Mouse (Mus musculus) hindbrain, embryonic 15.5 days (tissue): ENCODE results near the gene Gm27021. TPM values are rescaled to one million over a fixed set of nuclear protein-coding genes. Genes with fewer than 3 reads are reported as not detected.
A peak's percentile ranks its signal among the peaks of the same experiment; 100 is the strongest.

Experiments
- ATAC-seq: fragments of 200-750 bp; cut with Nextera tagmentation; 2 replicates; pipeline ENCODE4 v1.8.0; 2017; ENCODE audit warnings: low read depth, moderate number of reproducible peaks, moderate TSS enrichment; ENCODE audit not compliant: low FRiP score
- H3K27ac ChIP-seq: fragments of 300-500 bp; sonication (generic); replicated peaks from 2 replicates; pipeline ENCODE4 v1.5.1; 2015; ENCODE audit warnings: mild to moderate bottlenecking, inconsistent platforms
- H3K27me3 ChIP-seq: fragments of 300-500 bp; sonication (generic); 2 replicates; pipeline ENCODE4 v1.6.1; 2015; ENCODE audit warnings: control low read depth, inconsistent platforms
- H3K36me3 ChIP-seq: fragments of 300-500 bp; sonication (generic); 2 replicates; pipeline ENCODE4 v1.6.1; 2015; ENCODE audit warnings: control low read depth, inconsistent platforms
- H3K4me1 ChIP-seq: fragments of 300-500 bp; sonication (generic); replicated peaks from 2 replicates; pipeline ENCODE4 v1.6.1; 2015; ENCODE audit warnings: control low read depth, inconsistent platforms
- H3K4me2 ChIP-seq: fragments of 300-500 bp; sonication (generic); 2 replicates; pipeline ENCODE4 v1.6.1; 2015; ENCODE audit warnings: moderate library complexity, mild to moderate bottlenecking, inconsistent platforms
- H3K4me3 ChIP-seq: fragments of 300-500 bp; sonication (generic); 2 replicates; pipeline ENCODE4 v1.5.1; 2015; ENCODE audit warnings: mild to moderate bottlenecking, inconsistent platforms
- H3K9ac ChIP-seq: fragments of 300-500 bp; sonication (generic); 2 replicates; pipeline ENCODE4 v1.6.1; 2015; ENCODE audit warnings: inconsistent platforms
- H3K9me3 ChIP-seq: fragments of 300-500 bp; sonication (generic); 2 replicates; pipeline ENCODE4 v1.6.1; 2016; ENCODE audit warnings: control low read depth, inconsistent platforms
- WGBS: fragments of 180-500 bp; shearing (Covaris S2); methylation state at CpG from one replicate; pipeline ENCODE4 v1.1.7; 2015; 5-methylcytosine and 5-hydroxymethylcytosine counted together
- polyA plus RNA-seq: library from polyadenylated mRNA; unstranded; fragments of >200 nt; fragmentation: Nextera tagmentation; extraction: Ambion mirVana; gene quantifications from 2 replicates; pipeline ENCODE4 v1.2.1, GENCODE M21; 2015

Gm27021 gene
- polyA plus RNA-seq, 1 experiment from 2014 or later = 5.9 TPM

GRCm38 (mm10) chr8:120585521-120585920 is 82.4 kb downstream of the Gm27021 start:
- no peak for ATAC-seq
- Histone ChIP-seq H3K4me3 (no peak overlapping the region), H3K4me1 (peaks cover 12% of the 10 kb centered on the region), H3K36me3 (0 out of 2 replicates have a peak, but pooled peaks cover 3% of the 10 kb centered on the region), H3K4me2 (no peak overlapping the region), H3K27ac (no peak overlapping the region), H3K9ac (no peak overlapping the region), H3K9me3 (no peaks in the 10 kb centered on the region), H3K27me3 (no peaks in the 10 kb centered on the region)
- WGBS = 91% methylated on average over 10 of the region's 10 CpGs

GRCm38 (mm10) chr8:120581811-120582210 is 86.1 kb downstream of the Gm27021 start:
- Histone ChIP-seq H3K9ac (no peak overlapping the region), H3K9me3 (no peaks in the 10 kb centered on the region), H3K4me3 (no peak overlapping the region), H3K4me2 (no peak overlapping the region), H3K27ac (0 out of 2 replicates have a peak overlapping the region, but pooled peaks have one; percentile 16), H3K4me1 (peaks cover 7% of the 10 kb centered on the region), H3K27me3 (no peaks in the 10 kb centered on the region), H3K36me3 (peaks cover 37% of the 10 kb centered on the region)
- WGBS = 83% methylated on average over 8 of the region's 8 CpGs
- ATAC-seq = no peak

DNA sequence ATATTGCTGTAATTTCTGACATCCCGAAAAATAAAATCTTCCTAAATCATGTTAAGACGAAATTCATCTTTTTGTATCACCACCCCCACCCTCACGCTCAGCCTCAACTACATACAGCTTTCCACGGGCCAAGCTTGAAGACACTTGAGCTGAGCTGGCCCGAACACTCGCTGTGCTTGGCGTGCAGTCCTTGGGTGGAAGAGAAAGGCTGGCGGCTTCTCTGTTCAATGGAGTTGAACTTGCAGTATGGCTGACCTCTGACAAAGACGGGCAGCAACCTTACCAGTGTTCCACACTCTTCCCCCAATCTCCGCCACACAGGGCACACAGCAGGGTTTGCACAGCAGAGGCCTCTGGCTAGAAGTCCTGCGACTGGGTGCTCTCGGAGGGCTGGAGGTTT is 86.5 kb downstream of the Gm27021 start:
- Histone ChIP-seq H3K4me3 (no peak overlapping the region), H3K27ac (no peak overlapping the region), H3K4me2 (no peak overlapping the region), H3K4me1 (peaks cover 7% of the 10 kb centered on the region), H3K9me3 (no peaks in the 10 kb centered on the region), H3K27me3 (no peaks in the 10 kb centered on the region), H3K36me3 (peaks cover 41% of the 10 kb centered on the region), H3K9ac (no peak overlapping the region)
- ATAC-seq = no peak
- WGBS = 89% methylated on average over 12 of the region's 12 CpGs

DNA sequence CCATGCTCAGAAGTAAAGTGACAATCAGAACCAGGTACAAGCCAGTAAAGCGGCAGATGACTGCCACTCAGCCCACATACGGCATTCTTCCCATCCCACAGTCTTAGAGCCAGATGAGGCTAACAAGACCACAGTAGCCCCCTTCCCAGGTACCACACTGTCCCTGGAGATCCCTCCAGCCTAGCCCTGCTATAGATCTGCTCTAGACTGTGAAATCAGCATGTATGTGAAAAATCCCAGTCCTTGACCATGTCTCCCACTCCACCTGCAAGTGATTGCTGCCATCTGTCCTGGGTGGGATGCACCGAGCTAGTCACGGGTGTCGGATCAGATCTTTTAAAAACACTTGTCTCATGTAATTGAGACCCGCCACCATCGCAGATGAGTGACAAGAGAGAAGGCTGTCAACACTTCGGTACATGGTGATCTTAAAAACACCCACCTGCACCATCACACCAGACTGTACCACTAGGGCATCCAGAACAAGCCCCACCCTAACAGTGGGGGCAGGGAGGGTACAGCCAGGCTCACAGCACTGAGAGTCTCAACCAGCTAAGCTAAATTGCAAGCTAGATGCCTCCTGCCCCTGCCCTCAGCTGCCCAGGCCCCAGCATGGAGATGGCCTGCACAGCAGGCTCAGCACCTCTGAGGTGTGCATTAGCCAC is 87.4 kb downstream of the Gm27021 start:
- H3K4me3 ChIP-seq = no peak overlapping the region
- H3K9ac ChIP-seq = no peak overlapping the region
- no peak for ATAC-seq
- H3K27me3 ChIP-seq = no peaks in the 10 kb centered on the region
- peaks cover 48% of the 10 kb centered on the region for H3K36me3 ChIP-seq
- H3K4me2 ChIP-seq = no peak overlapping the region
- H3K4me1 ChIP-seq = peaks cover 7% of the 10 kb centered on the region
- H3K9me3 ChIP-seq = no peaks in the 10 kb centered on the region
- no peak overlapping the region for H3K27ac ChIP-seq
- 88% methylated on average over 8 of the region's 8 CpGs for WGBS

GRCm38 (mm10) chr8:120577821-120578220 is 90.1 kb downstream of the Gm27021 start:
- Histone ChIP-seq H3K36me3 (peaks cover 73% of the 10 kb centered on the region), H3K27ac (no peak overlapping the region), H3K9ac (no peak overlapping the region)

DNA sequence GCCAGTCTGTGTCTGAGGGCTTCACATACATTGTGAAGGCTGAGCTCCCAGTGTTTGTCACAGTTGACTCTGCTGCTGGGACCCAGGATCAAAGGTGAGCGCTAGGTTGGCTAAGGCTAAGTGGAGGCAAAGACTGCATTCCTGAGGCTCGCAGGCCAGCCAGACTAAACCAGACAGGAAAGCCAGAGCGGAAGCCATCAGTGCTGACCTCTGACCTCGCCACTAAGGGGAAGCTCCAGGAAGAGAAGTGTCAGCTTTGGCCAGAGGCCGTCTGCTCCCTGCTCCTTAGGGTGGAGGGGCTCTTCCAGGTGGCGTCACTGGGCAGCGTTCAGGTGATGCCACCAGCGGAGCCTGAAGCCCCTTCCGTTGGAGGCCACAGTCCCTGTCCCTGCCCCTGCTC is 92.1 kb downstream of the Gm27021 start:
- Histone ChIP-seq H3K9ac (no peak overlapping the region), H3K36me3 (peaks cover 87% of the 10 kb centered on the region), H3K9me3 (no peaks in the 10 kb centered on the region), H3K4me3 (no peak overlapping the region), H3K4me2 (no peak overlapping the region), H3K4me1 (peaks cover 15% of the 10 kb centered on the region), H3K27me3 (no peaks in the 10 kb centered on the region), H3K27ac (no peak overlapping the region)
- WGBS = 68% methylated on average over 9 of the region's 9 CpGs
- no peak for ATAC-seq

More at GRCm38 (mm10) chr8:120577821-120578220, 90.1 kb downstream of the Gm27021 start:
- ATAC-seq = no peak
- Histone ChIP-seq H3K4me3 (no peak overlapping the region), H3K27me3 (no peaks in the 10 kb centered on the region), H3K4me2 (no peak overlapping the region), H3K4me1 (peaks cover 10% of the 10 kb centered on the region), H3K9me3 (no peaks in the 10 kb centered on the region)
- 76% methylated on average over 17 of the region's 17 CpGs for WGBS

- Histone ChIP-seq H3K4me1 (peaks cover 17% of the 10 kb centered on the region), H3K27me3 (no peaks in the 10 kb centered on the region), H3K9me3 (no peaks in the 10 kb centered on the region), H3K36me3 (peaks cover 82% of the 10 kb centered on the region), H3K4me2 (no peak overlapping the region), H3K4me3 (no peak overlapping the region), H3K27ac (no peak overlapping the region), H3K9ac (no peak overlapping the region)
- ATAC-seq = no peak
- 75% methylated on average over 19 of the region's 19 CpGs for WGBS
These were observed 92.9 kb downstream of the Gm27021 start for GRCm38 (mm10) chr8:120574941-120575340.

DNA sequence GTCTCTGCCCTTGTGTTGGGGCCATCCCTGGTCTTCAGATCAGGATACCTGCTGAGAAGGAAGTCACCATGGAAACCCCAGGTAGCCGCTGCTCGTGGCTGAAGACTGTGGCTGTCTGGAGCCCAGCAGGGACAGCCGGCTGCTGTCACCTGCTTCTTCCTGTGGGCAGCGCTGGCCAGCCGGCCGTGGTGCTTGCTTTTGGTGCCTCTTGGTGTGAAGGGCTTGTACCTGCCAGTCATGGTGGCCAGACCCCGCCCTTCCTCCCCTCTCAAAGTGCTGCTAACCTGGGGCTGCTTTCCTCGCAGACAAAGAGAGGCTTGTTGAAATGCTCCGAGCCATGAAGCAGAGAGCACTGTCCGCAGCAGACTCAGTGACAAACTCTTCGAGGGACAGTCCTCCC is 94.0 kb downstream of the Gm27021 start:
- ATAC-seq = no peak
- Histone ChIP-seq H3K9ac (no peak overlapping the region), H3K27me3 (no peaks in the 10 kb centered on the region), H3K36me3 (peaks cover 81% of the 10 kb centered on the region), H3K27ac (no peak overlapping the region), H3K9me3 (no peaks in the 10 kb centered on the region), H3K4me3 (no peak overlapping the region), H3K4me1 (peaks cover 17% of the 10 kb centered on the region), H3K4me2 (no peak overlapping the region)
- WGBS = 67% methylated on average over 11 of the region's 11 CpGs

- Histone ChIP-seq H3K4me2 (no peak overlapping the region), H3K27me3 (no peaks in the 10 kb centered on the region), H3K9ac (no peak overlapping the region), H3K4me1 (peaks cover 10% of the 10 kb centered on the region; the same call in 1 of the 2 replicates), H3K36me3 (peaks cover 82% of the 10 kb centered on the region), H3K4me3 (no peak overlapping the region), H3K27ac (no peak overlapping the region), H3K9me3 (no peaks in the 10 kb centered on the region)
- 70% methylated on average over 21 of the region's 21 CpGs for WGBS
- no peak for ATAC-seq
These were observed 95.3 kb downstream of the Gm27021 start for GRCm38 (mm10) chr8:120572534-120572933.

GRCm38 (mm10) chr8:120571561-120571960 is 96.3 kb downstream of the Gm27021 start:
- Histone ChIP-seq H3K9me3 (no peaks in the 10 kb centered on the region), H3K4me2 (no peak overlapping the region), H3K4me3 (no peak overlapping the region), H3K4me1 (peaks cover 15% of the 10 kb centered on the region), H3K36me3 (peaks cover 77% of the 10 kb centered on the region), H3K9ac (no peak overlapping the region), H3K27ac (no peak overlapping the region), H3K27me3 (no peaks in the 10 kb centered on the region)
- no peak for ATAC-seq
- 71% methylated on average over 8 of the region's 8 CpGs for WGBS

- Histone ChIP-seq H3K4me3 (no peak overlapping the region), H3K27ac (no peak overlapping the region), H3K9me3 (no peaks in the 10 kb centered on the region), H3K27me3 (no peaks in the 10 kb centered on the region), H3K4me1 (peaks cover 29% of the 10 kb centered on the region), H3K36me3 (peaks cover 64% of the 10 kb centered on the region), H3K9ac (no peak overlapping the region), H3K4me2 (no peak overlapping the region)
- WGBS = 59% methylated on average over 13 of the region's 13 CpGs
- ATAC-seq = 0 out of 2 replicates have a peak, but pooled peaks have one; percentile 6
These were observed 97.8 kb downstream of the Gm27021 start for GRCm38 (mm10) chr8:120569939-120570715.

- Histone ChIP-seq H3K27me3 (no peaks in the 10 kb centered on the region), H3K9ac (no peak overlapping the region), H3K4me2 (no peak overlapping the region), H3K27ac (no peak overlapping the region), H3K36me3 (peaks cover 54% of the 10 kb centered on the region), H3K4me1 (peaks cover 39% of the 10 kb centered on the region), H3K9me3 (no peaks in the 10 kb centered on the region), H3K4me3 (no peak overlapping the region)
- no peak for ATAC-seq
- 96% methylated on average over 17 of the region's 17 CpGs for WGBS
These were observed 98.8 kb downstream of the Gm27021 start for GRCm38 (mm10) chr8:120569123-120569522.
